Mouse (Mus musculus) thymus, adult 2 months (tissue): ENCODE results near the gene Irx4. TPM values are rescaled to one million over a fixed set of nuclear protein-coding genes. Genes with fewer than 3 reads are reported as not detected.

Experiments
- DNase-seq: peaks from one replicate; pipeline ENCODE4 v3.0.0; 2021
- H3K27ac ChIP-seq: fragments of 200-500 bp; 2 replicates; pipeline ENCODE4 v1.5.1; 2012; ENCODE audit warnings: low read length, control low read depth; ENCODE audit not compliant: control insufficient read depth, insufficient read depth
- H3K27me3 ChIP-seq: fragments of 200-500 bp; 2 replicates; pipeline ENCODE4 v1.6.1; 2012; ENCODE audit warnings: mild to moderate bottlenecking, low read length, moderate library complexity, mixed read lengths; ENCODE audit not compliant: control insufficient read depth, insufficient read depth
- H3K36me3 ChIP-seq: fragments of 200-500 bp; 2 replicates; pipeline ENCODE4 v1.6.1; 2012; ENCODE audit warnings: mild to moderate bottlenecking, low read length, moderate library complexity; ENCODE audit not compliant: control insufficient read depth, insufficient read depth
- H3K4me1 ChIP-seq: fragments of 200-500 bp; replicated peaks from 2 replicates; pipeline ENCODE4 v1.6.1; 2012; ENCODE audit warnings: low read length; ENCODE audit not compliant: control insufficient read depth, insufficient read depth
- H3K4me3 ChIP-seq: fragments of 200-500 bp; 2 replicates; pipeline ENCODE4 v1.5.1; 2012; ENCODE audit warnings: mild to moderate bottlenecking, low read length, control low read depth, moderate library complexity; ENCODE audit not compliant: control insufficient read depth, insufficient read depth
- CTCF ChIP-seq: fragments of 200-500 bp; IDR thresholded peaks from 2 replicates; pipeline ENCODE4 v1.5.1; 2012; ENCODE audit warnings: mild to moderate bottlenecking, control low read depth, low read length, moderate library complexity, borderline replicate concordance; ENCODE audit not compliant: control insufficient read depth, poor library complexity, insufficient read depth; ENCODE audit errors: extremely low read depth
- POLR2A ChIP-seq: fragments of 200-500 bp; IDR thresholded peaks from 2 replicates; pipeline ENCODE4 v1.6.1; 2012; ENCODE audit warnings: mild to moderate bottlenecking, low read length, control low read depth, moderate library complexity; ENCODE audit not compliant: control insufficient read depth, poor library complexity, insufficient read depth; ENCODE audit errors: extremely low read depth
- WGBS: fragments of 180-500 bp; shearing (Covaris S2); methylation state at CpG from one replicate; pipeline ENCODE4 v1.1.7; 2018; 5-methylcytosine and 5-hydroxymethylcytosine counted together
- polyA plus RNA-seq: library from polyadenylated mRNA; depleted of rRNA; stranded (reverse); fragments of >200 nt; gene quantifications from 2 replicates; pipeline ENCODE4 v1.2.3, GENCODE M21; 2012

Irx4 gene
- polyA plus RNA-seq, 1 experiment: 1.5 TPM

GRCm38 (mm10) chr13:73268702-73269101 lies 8.4 kb downstream of the Irx4 start:
- Histone ChIP-seq H3K27me3 (peaks cover 27% of the 10 kb centered on the region), H3K36me3 (no peaks in the 10 kb centered on the region), H3K27ac (no peak overlapping the region), H3K4me1 (no peaks in the 10 kb centered on the region), H3K4me3 (no peak overlapping the region)
- DNase-seq: no peak
- TF ChIP-seq CTCF (no peak), POLR2A (no peak)
- 2% methylated on average over 20 of the region's 20 CpGs for WGBS

- Histone ChIP-seq H3K27me3 (peaks cover 26% of the 10 kb centered on the region), H3K36me3 (no peaks in the 10 kb centered on the region), H3K4me1 (no peaks in the 10 kb centered on the region), H3K27ac (no peak overlapping the region), H3K4me3 (no peak overlapping the region)
- DNase-seq: no peak
- TF ChIP-seq CTCF: no peak
- TF ChIP-seq POLR2A: no peak
- whole genome bisulfite sequencing: 16% methylated on average over 15 of the region's 15 CpGs
Observed at GRCm38 (mm10) chr13:73269251-73269650, 9.0 kb downstream of the Irx4 start.

- H3K4me1 ChIP-seq: no peaks in the 10 kb centered on the region
- no peak overlapping the region for H3K4me3 ChIP-seq
- no peak overlapping the region for H3K27ac ChIP-seq
- 22% methylated on average over 3 of the region's 3 CpGs for WGBS
- peaks cover 21% of the 10 kb centered on the region for H3K27me3 ChIP-seq
- TF ChIP-seq CTCF (no peak), POLR2A (no peak)
- DNase-seq: no peak
- no peaks in the 10 kb centered on the region for H3K36me3 ChIP-seq
Observed at GRCm38 (mm10) chr13:73269891-73270290, 9.6 kb downstream of the Irx4 start.

GRCm38 (mm10) chr13:73270451-73271081 lies 10.3 kb downstream of the Irx4 start:
- Histone ChIP-seq H3K36me3 (no peaks in the 10 kb centered on the region), H3K4me3 (no peak overlapping the region), H3K4me1 (no peaks in the 10 kb centered on the region), H3K27me3 (peaks cover 21% of the 10 kb centered on the region), H3K27ac (no peak overlapping the region)
- 16% methylated on average over 22 of the region's 22 CpGs for WGBS
- DNase-seq: no peak
- TF ChIP-seq POLR2A (no peak), CTCF (no peak)

GRCm38 (mm10) chr13:73271336-73272242 lies 11.3 kb downstream of the Irx4 start:
- no peak overlapping the region for H3K4me3 ChIP-seq
- H3K4me1 ChIP-seq: no peaks in the 10 kb centered on the region
- H3K27me3 ChIP-seq: peaks cover 21% of the 10 kb centered on the region
- WGBS: 4% methylated on average over 53 of the region's 53 CpGs
- no peak overlapping the region for H3K27ac ChIP-seq
- TF ChIP-seq CTCF (no peak), POLR2A (no peak)
- no peak for DNase-seq
- H3K36me3 ChIP-seq: no peaks in the 10 kb centered on the region

GRCm38 (mm10) chr13:73272794-73273282 lies 12.6 kb downstream of the Irx4 start:
- Histone ChIP-seq H3K27ac (no peak overlapping the region), H3K27me3 (peaks cover 16% of the 10 kb centered on the region), H3K4me1 (no peaks in the 10 kb centered on the region), H3K36me3 (no peaks in the 10 kb centered on the region), H3K4me3 (no peak overlapping the region)
- DNase-seq: no peak
- TF ChIP-seq POLR2A (no peak), CTCF (no peak)

- WGBS: 43% methylated on average over 1 of the region's 1 CpGs
- H3K27me3 ChIP-seq: peaks cover 11% of the 10 kb centered on the region
Observed at GRCm38 (mm10) chr13:73273536-73273935, 13.3 kb downstream of the Irx4 start.

More at GRCm38 (mm10) chr13:73273536-73273935, 13.3 kb downstream of the Irx4 start:
- Histone ChIP-seq H3K4me1 (no peaks in the 10 kb centered on the region), H3K36me3 (no peaks in the 10 kb centered on the region), H3K27ac (no peak overlapping the region), H3K4me3 (no peak overlapping the region)
- DNase-seq: no peak
- TF ChIP-seq CTCF: no peak
- TF ChIP-seq POLR2A: no peak
